Mouse (Mus musculus) left cerebral cortex, postnatal 4 days (tissue): ENCODE measurements around the gene Asprv1. TPM values are rescaled to one million over a fixed set of nuclear protein-coding genes. Genes with fewer than 3 reads are reported as not detected.

ENCODE experiments used
- DNase-seq: peaks from one replicate; pipeline ENCODE4 v3.0.0-alpha.2; 2022
- intact Hi-C: fragments of 180-260 bp; cut with DNase I; formaldehyde crosslinking; loops from one replicate; pipeline ENCODE4 v1.15.1; 2025
- total RNA-seq, 2 experiments: library from RNA; stranded (reverse); gene quantifications; 2 replicates each; pipeline ENCODE4 v1.2.3; 2021

The Asprv1 gene
- 1 to 10 TPM; 1.1 to 1.7 TPM for total RNA-seq

GRCm38 (mm10) chr6:86627946-86628345, at the start of gene Asprv1:
TSS of gene Asprv1 (plus strand) at chr6:86628164.
- intact Hi-C loops, result no loop called here
- no peak for DNase-seq

GRCm38 (mm10) chr6:86578396-86578795, 49.6 kb upstream of the Asprv1 start:
- intact Hi-C loops, result no loop called here
- DNase-seq, result no peak

GRCm38 (mm10) chr6:86579066-86579784, 48.7 kb upstream of the Asprv1 start:
- DNase-seq, result no peak
- intact Hi-C loops, result no loop called here

GRCm38 (mm10) chr6:86579926-86580325, 48.0 kb upstream of the Asprv1 start:
- intact Hi-C loops, result no loop called here
- DNase-seq, result no peak

- DNase-seq, result no peak
- intact Hi-C loops, result no loop called here
Measured at GRCm38 (mm10) chr6:86583141-86583540, 44.8 kb upstream of the Asprv1 start.

GRCm38 (mm10) chr6:86583601-86584215, 44.3 kb upstream of the Asprv1 start:
- intact Hi-C loops, result no loop called here
- DNase-seq, result no peak

GRCm38 (mm10) chr6:86584296-86585015, 43.5 kb upstream of the Asprv1 start:
- DNase-seq, result peak; percentile 77
- intact Hi-C loops, result no loop called here

- intact Hi-C loops, result no loop called here
- DNase-seq, result peak; percentile 88
Measured at GRCm38 (mm10) chr6:86585070-86585600, 42.8 kb upstream of the Asprv1 start.

- intact Hi-C loops, result no loop called here
- no peak for DNase-seq
Measured at GRCm38 (mm10) chr6:86586070-86586469, 41.9 kb upstream of the Asprv1 start.

- DNase-seq, result no peak
- intact Hi-C loops, result no loop called here
Measured at GRCm38 (mm10) chr6:86588429-86588828, 39.5 kb upstream of the Asprv1 start.

GRCm38 (mm10) chr6:86593146-86593897, 34.6 kb upstream of the Asprv1 start:
- intact Hi-C loops, result no loop called here
- no peak for DNase-seq

GRCm38 (mm10) chr6:86594636-86595035, 33.3 kb upstream of the Asprv1 start:
- intact Hi-C loops, result no loop called here
- no peak for DNase-seq

- intact Hi-C loops, result no loop called here
- no peak for DNase-seq
Measured at GRCm38 (mm10) chr6:86595865-86596440, 32.0 kb upstream of the Asprv1 start.

GRCm38 (mm10) chr6:86598742-86599193, 29.2 kb upstream of the Asprv1 start:
- intact Hi-C loops, result no loop called here
- DNase-seq, result no peak

GRCm38 (mm10) chr6:86599197-86599596, 28.8 kb upstream of the Asprv1 start:
- intact Hi-C loops, result no loop called here
- peak; percentile 90 for DNase-seq

GRCm38 (mm10) chr6:86599951-86600414, 28.0 kb upstream of the Asprv1 start:
- intact Hi-C loops, result no loop called here
- DNase-seq, result peak; percentile 72

GRCm38 (mm10) chr6:86605260-86605659, 22.7 kb upstream of the Asprv1 start:
- intact Hi-C loops, result no loop called here
- DNase-seq, result no peak

GRCm38 (mm10) chr6:86606289-86606688, 21.7 kb upstream of the Asprv1 start:
- intact Hi-C loops, result no loop called here
- no peak for DNase-seq

GRCm38 (mm10) chr6:86607471-86607870, 20.5 kb upstream of the Asprv1 start:
- no peak for DNase-seq
- intact Hi-C loops, result no loop called here

GRCm38 (mm10) chr6:86609235-86609634, 18.7 kb upstream of the Asprv1 start:
- no peak for DNase-seq
- intact Hi-C loops, result no loop called here
